Mouse (Mus musculus) myocyte (in vitro differentiated cells): ENCODE measurements at regions not wholly inside any gene's neighbourhood (a gene's known extent, or its start where the extent isn't known, plus 50 kb on each side); places are given as distances from the start of the nearest gene placed in this dataset.

ENCODE experiments used
- CEBPB ChIP-seq: IDR thresholded peaks from 2 replicates; pipeline ENCODE4 v1.6.1; 2011; ENCODE audit warnings: mild to moderate bottlenecking, moderate library complexity; ENCODE audit not compliant: poor library complexity, insufficient read depth, severe bottlenecking
- E2F4 ChIP-seq: IDR thresholded peaks from one replicate; pipeline ENCODE4 v1.6.1; 2011; ENCODE audit warnings: mild to moderate bottlenecking, control low read depth, moderate library complexity; ENCODE audit not compliant: insufficient read depth
- MAX ChIP-seq: IDR thresholded peaks from one replicate; pipeline ENCODE4 v1.6.1; 2011; ENCODE audit warnings: low read depth, mild to moderate bottlenecking, control low read depth
- MYOD1 ChIP-seq, 3 experiments: IDR thresholded peaks; one replicate each; pipeline ENCODE4 v1.6.1; 2011; ENCODE audit warnings: control low read depth in 2 of 3, low read depth in 2 of 3, mild to moderate bottlenecking in 2 of 3, moderate library complexity in 1 of 3; ENCODE audit not compliant: insufficient read length in 2 of 3, control insufficient read depth in 1 of 3
- MYOG ChIP-seq, 3 experiments: IDR thresholded peaks; one replicate each; pipeline ENCODE4 v1.6.1; 2011; ENCODE audit warnings: control low read depth in 2 of 3, low read depth in 2 of 3, mild to moderate bottlenecking in 2 of 3; ENCODE audit not compliant: insufficient read length in 2 of 3, control insufficient read depth in 1 of 3, insufficient read depth in 1 of 3
- POLR2A ChIP-seq: IDR thresholded peaks from one replicate; pipeline ENCODE4 v1.6.1; 2011; ENCODE audit warnings: low read depth, mild to moderate bottlenecking, control low read depth, moderate library complexity; ENCODE audit not compliant: insufficient read length
- POLR2AphosphoS2 ChIP-seq: IDR thresholded peaks from one replicate; pipeline ENCODE4 v1.6.1; 2011; ENCODE audit warnings: low read depth, control low read depth; ENCODE audit not compliant: insufficient read length
- REST ChIP-seq: IDR thresholded peaks from one replicate; pipeline ENCODE4 v1.6.1; 2011; ENCODE audit warnings: mild to moderate bottlenecking, control low read depth, moderate library complexity; ENCODE audit not compliant: insufficient read depth, insufficient read length
- SRF ChIP-seq: IDR thresholded peaks from one replicate; pipeline ENCODE4 v1.6.1; 2011; ENCODE audit warnings: low read depth; ENCODE audit not compliant: control insufficient read depth, insufficient read length
- TCF12 ChIP-seq: IDR thresholded peaks from one replicate; pipeline ENCODE4 v1.6.1; 2011; ENCODE audit warnings: mild to moderate bottlenecking, control low read depth; ENCODE audit not compliant: poor library complexity, insufficient read depth, severe bottlenecking
- TCF3 ChIP-seq: IDR thresholded peaks from one replicate; pipeline ENCODE4 v1.6.1; 2011; ENCODE audit warnings: low read depth, control low read depth; ENCODE audit not compliant: insufficient read length
- USF1 ChIP-seq: IDR thresholded peaks from one replicate; pipeline ENCODE4 v1.6.1; 2011; ENCODE audit warnings: low read depth, mild to moderate bottlenecking, control low read depth, moderate library complexity

DNA sequence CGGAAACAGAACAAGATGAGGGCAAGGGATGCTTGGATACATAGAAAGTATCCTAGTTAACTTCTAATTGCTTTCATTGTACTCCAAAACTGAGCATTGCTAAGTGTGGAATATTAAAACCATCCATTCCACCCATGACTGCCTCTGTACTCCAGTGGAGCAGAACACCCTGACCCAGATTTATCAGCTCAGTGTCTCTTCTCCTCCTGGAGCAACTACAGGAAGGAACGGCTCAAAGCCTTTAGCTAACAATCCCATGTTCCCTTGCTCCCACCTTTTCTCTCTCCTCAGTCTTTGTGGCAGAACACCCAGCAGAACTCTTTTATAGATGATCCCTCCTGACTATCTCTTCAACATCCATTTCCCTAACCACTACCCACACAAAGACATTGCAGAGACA lies 146.7 kb upstream of the Kctd3 start:
- TF ChIP-seq CEBPB = no peak
- TF ChIP-seq POLR2A = no peak
- TF ChIP-seq E2F4 = no peak
- no peak for TF ChIP-seq MYOD1 (IDR thresholded peaks at IDR 0.05; ENCODE audit: control insufficient read depth in 1 of 3, insufficient read length in 2 of 3, low read depth in 2 of 3)
- TF ChIP-seq TCF12 = no peak
- no peak for TF ChIP-seq REST
- no peak for TF ChIP-seq USF1
- no peak for TF ChIP-seq TCF3
- no peak for TF ChIP-seq POLR2AphosphoS2
- TF ChIP-seq SRF = no peak
- TF ChIP-seq MYOG (IDR thresholded peaks at IDR 0.05; ENCODE audit: control insufficient read depth in 1 of 3, insufficient read depth in 1 of 3, insufficient read length in 2 of 3, low read depth in 2 of 3) = no peak
- no peak for TF ChIP-seq MAX
